Mouse (Mus musculus) embryo, embryonic 11.5 days (tissue): ENCODE data around the gene Nos1.

ENCODE experiments used
- DNase-seq: peaks from one replicate; pipeline ENCODE4 v3.0.0-alpha.2; 2012; ENCODE audit warnings: low read depth, low spot score

Nos1 gene

GRCm38 (mm10) chr5:117780681-117781080 is at the start of gene Nos1:
TSS of gene Nos1 (plus strand) at chr5:117781032.
- peak; percentile 27 for DNase-seq

- no peak for DNase-seq
Observed at GRCm38 (mm10) chr5:117731311-117731710, 49.5 kb upstream of the Nos1 start.

GRCm38 (mm10) chr5:117744654-117745178 is 36.1 kb upstream of the Nos1 start:
- DNase-seq = no peak

DNA sequence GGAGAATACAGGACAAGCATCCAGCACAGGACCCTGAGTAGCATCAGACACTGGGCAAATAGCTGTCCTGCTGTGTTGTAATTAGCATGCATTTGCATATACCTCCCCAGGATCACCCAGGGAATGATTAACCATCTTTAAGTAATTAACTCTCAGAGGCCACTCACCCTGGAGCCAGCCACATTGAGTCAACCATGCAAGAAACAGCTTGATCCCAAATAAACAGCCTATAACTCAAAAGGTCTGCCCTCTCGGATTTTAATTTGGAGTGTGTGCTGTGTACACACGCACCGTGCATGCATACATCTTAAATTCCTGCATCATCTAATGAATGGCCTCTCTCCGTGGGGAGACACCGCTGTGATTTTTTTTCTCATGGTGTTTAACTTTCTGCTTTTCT is 31.5 kb upstream of the Nos1 start:
- no peak for DNase-seq

DNA sequence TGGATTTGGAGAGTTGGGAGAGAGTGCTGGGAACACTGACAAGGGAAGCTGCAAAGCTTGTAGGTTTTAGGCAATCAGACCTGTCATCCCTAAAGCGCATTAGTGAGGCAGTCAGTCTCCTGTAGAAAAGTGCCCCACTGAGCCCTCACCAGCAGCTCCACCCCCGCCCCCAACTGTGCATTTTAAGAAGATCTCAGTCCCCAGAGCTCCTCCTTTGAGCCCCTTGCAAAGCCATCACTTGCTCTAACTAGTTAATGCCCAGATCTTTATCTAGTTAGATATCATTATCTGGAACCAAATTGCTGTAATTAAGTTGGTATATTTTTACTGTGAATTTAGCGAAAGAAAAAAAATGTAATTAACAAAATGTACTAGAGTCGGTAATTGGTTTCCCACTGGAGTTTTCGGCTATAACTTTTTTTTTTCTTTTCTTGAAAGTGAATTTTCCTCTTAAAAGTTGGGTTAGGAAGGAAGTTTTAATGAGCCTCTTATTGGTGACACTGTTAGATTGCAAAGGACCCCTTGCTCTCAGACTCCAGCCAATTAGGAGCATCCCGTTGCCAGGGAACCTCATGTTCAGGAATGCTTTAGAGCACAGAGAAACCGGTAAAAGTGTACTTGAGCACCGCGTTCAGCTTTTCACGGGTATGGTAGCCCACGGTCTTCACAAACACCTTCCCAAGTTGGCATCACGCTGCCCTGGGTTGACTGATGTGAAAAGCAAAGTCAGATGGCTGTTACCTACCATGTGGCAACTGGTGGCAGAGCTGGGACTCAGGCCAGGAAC is 22.9 kb upstream of the Nos1 start:
- no peak for DNase-seq

- DNase-seq = no peak
Observed at GRCm38 (mm10) chr5:117761181-117761832, 19.5 kb upstream of the Nos1 start.

- no peak for DNase-seq
Observed at GRCm38 (mm10) chr5:117764496-117764895, 16.3 kb upstream of the Nos1 start.

- no peak for DNase-seq
Observed at GRCm38 (mm10) chr5:117779175-117779574, 1.7 kb upstream of the Nos1 start.

DNA sequence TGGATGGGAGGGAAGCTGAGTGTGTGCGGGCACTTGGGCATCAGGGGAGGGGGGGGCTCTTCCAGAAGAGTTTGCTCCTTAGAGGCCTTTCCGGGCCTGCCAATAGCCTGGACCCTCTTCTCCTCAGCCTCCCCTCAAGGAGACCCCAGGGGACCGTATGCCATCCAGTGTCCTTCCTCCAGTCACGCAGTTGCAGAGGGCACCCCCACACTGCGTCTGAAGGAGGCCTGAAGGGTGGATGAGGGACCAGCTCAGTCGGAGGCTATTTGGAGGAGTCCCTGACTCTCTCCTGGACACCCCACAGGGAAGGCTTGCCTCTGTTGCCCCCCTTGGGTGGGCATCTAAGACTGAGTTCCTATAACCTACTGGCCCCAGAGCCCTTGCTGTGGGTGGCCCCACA is 346 bp downstream of the Nos1 start:
- no peak for DNase-seq

- DNase-seq = no peak
Observed at GRCm38 (mm10) chr5:117790071-117790470, 9.2 kb downstream of the Nos1 start.

- DNase-seq = no peak
Observed at GRCm38 (mm10) chr5:117791875-117792274, 11.0 kb downstream of the Nos1 start.

GRCm38 (mm10) chr5:117800849-117801248 is 20.0 kb downstream of the Nos1 start:
- DNase-seq = no peak

GRCm38 (mm10) chr5:117802071-117802521 is 21.3 kb downstream of the Nos1 start:
- no peak for DNase-seq

- DNase-seq = no peak
Observed at GRCm38 (mm10) chr5:117803551-117803950, 22.7 kb downstream of the Nos1 start.

DNA sequence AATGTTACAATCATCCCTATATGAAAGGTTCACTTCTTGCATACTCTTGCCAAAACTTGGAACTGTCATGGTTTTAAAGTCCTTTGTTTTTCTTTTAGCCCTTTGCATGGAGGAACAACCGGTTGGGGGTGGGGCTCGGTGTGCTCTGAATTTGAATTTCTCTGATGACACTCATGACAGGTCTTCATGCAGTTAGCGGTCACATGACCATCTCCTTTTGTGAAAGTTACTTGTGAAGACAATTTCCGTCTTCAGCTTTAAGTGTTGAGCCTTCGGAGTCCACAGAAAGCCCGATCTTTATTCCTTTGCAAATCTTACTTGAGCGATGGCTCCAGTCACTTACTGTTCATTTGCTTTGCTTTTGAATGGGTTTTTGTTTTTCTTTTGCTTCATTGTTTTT is 30.1 kb downstream of the Nos1 start:
- DNase-seq = no peak

GRCm38 (mm10) chr5:117818800-117819199 is 38.0 kb downstream of the Nos1 start:
- no peak for DNase-seq

DNA sequence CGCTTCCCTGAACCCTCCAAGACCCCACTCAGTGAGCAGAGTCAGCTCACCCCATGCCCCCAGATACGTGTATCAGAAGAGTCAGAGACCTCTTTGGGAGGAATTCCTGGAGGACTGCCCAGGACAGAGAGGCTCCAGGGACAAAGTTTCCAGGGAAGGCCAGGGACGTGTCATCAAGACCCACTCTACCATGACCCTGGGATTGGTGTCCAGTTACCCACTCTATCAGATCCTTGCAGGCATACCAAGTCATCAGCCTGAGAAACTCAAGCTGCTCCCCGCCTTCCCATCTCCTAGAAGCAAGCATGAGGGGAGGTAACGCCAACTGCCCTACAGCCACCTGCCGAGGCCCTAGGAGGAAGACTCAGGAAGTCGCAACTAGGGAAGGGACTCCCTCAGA is 39.6 kb downstream of the Nos1 start:
- no peak for DNase-seq

DNA sequence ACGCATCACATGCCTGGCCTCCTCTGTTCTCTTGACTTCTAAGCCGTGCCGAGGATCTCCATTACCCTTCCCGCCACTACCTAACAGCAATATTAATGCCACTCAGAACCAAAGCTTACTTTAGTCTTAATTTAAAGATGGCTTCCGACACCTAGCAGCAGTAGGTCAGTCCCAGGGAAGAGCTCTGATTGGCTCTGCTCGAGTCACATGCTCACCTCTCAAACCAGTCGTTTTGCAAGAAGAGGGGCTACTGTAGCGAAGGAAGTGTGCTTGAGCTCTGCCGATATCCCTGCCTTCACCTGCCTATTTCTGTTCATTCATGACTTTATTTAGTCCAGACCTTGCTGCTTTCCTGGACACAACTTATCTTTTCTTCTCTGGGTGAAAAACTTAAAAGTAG is 43.0 kb downstream of the Nos1 start:
- DNase-seq = no peak

GRCm38 (mm10) chr5:117824486-117824885 is 43.7 kb downstream of the Nos1 start:
- DNase-seq = no peak

DNA sequence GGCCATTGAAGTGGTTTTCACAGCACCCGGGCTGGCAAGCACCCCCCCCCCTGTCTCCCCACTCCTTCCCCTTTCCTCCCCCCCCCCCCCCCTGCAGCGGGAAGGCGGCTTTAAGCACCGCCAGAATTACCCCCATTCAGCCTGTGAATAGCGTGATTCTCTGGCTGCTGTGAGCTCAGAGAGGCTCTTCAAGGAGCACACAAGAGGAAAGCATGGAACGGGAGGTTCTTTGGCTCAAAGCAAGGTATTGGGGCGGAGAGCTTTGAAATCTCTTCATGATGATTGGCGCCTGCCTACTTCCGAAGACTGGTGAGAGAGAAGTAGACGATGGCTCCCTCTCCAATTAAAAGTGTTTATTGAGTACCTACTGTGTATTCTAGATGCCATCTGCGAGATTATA is 44.5 kb downstream of the Nos1 start:
- no peak for DNase-seq

GRCm38 (mm10) chr5:117827366-117827765 is 46.5 kb downstream of the Nos1 start:
- DNase-seq = no peak

DNA sequence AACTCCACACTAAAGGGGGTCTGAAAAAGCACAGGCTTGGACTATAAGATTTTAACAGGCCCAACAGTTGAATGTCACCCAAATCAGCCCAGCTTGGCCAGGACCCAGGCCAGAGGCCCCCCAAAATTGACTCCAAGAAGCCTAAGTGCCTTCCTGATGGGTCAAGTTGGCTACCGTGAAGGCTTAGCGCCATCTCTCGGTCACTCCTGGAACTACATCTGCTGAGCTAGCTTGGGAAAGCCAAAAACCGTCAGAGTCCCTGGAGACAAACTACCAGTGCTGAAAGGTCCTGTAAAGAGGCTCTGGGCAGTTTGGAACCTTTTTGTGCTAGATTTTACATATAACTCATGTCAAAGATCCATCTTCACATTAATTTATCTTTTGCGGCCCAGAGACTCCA is 56.1 kb downstream of the Nos1 start:
- peak; percentile 66 for DNase-seq

GRCm38 (mm10) chr5:117837731-117838130 is 56.9 kb downstream of the Nos1 start:
- DNase-seq = no peak
